Mouse (Mus musculus) E14TG2a.4 (cell line): ENCODE results near the gene Trp53.

Source experiments
- CTCF ChIP-seq: conservative IDR thresholded peaks from 2 replicates; pipeline ENCODE4 v1.5.1; 2014; ENCODE audit warnings: low read length
- NANOG ChIP-seq: IDR thresholded peaks from 2 replicates; pipeline ENCODE4 v1.6.1; 2014; ENCODE audit warnings: borderline replicate concordance, low read length, mixed read lengths
- POU5F1 ChIP-seq: IDR thresholded peaks from 2 replicates; pipeline ENCODE4 v1.6.1; 2014; ENCODE audit warnings: low read length, borderline replicate concordance

DNA sequence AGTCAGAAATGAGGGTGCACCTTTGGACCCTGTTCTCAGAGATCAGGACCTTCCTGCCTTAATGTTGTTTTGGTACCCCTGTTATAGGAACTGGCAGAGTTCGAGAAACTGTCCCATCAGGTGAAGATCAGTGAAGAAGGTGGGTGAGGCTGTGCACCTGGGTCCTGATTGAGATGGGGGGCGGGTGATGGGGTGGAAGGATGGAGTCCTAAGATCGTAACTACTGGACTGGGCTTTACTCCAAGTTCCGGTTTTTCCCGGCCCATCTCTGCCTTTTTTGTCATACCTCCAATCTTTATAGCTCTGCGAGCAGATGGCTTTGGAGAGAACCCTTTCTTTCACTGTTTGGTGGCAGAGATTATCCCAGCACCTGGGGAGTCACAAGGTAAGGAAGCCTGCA is 42.2 kb downstream of the Trp53 start:
- TF ChIP-seq CTCF (no peak), POU5F1 (no peak), NANOG (no peak)
